Mouse (Mus musculus) lung, embryonic 16.5 days (tissue): ENCODE data around the gene Bbx. TPM values are rescaled to one million over a fixed set of nuclear protein-coding genes. Genes with fewer than 3 reads are reported as not detected.

Experiments used
- ATAC-seq: fragments of 200-750 bp; cut with Nextera tagmentation; 2 replicates; pipeline ENCODE4 v1.8.0; 2017; ENCODE audit warnings: low read depth, mild to moderate bottlenecking, moderate library complexity
- H3K27ac ChIP-seq: fragments of 300-500 bp; sonication (generic); 2 replicates; pipeline ENCODE4 v1.5.1; 2014; ENCODE audit warnings: mild to moderate bottlenecking, control low read depth, low read length
- H3K27me3 ChIP-seq: fragments of 300-500 bp; sonication (generic); 2 replicates; pipeline ENCODE4 v1.6.1; 2014; ENCODE audit warnings: low read depth, low read length, mixed read lengths; ENCODE audit not compliant: control insufficient read depth, insufficient read depth
- H3K36me3 ChIP-seq: fragments of 300-500 bp; sonication (generic); 2 replicates; pipeline ENCODE4 v1.6.1; 2014; ENCODE audit warnings: low read length; ENCODE audit not compliant: control insufficient read depth, insufficient read depth
- H3K4me1 ChIP-seq: fragments of 300-500 bp; sonication (generic); replicated peaks from 2 replicates; pipeline ENCODE4 v1.6.1; 2014; ENCODE audit warnings: low read length, mixed read lengths; ENCODE audit not compliant: control insufficient read depth, insufficient read depth
- H3K4me2 ChIP-seq: fragments of 300-500 bp; sonication (generic); 2 replicates; pipeline ENCODE4 v1.6.1; 2014; ENCODE audit warnings: low read depth, low read length, control low read depth
- H3K4me3 ChIP-seq: fragments of 300-500 bp; sonication (generic); 2 replicates; pipeline ENCODE4 v1.5.1; 2014; ENCODE audit warnings: mild to moderate bottlenecking, low read length, control low read depth
- H3K9ac ChIP-seq: fragments of 300-500 bp; sonication (generic); 2 replicates; pipeline ENCODE4 v1.6.1; 2014; ENCODE audit warnings: low read length, control low read depth
- H3K9me3 ChIP-seq: fragments of 300-500 bp; sonication (generic); 2 replicates; pipeline ENCODE4 v1.6.1; 2016; ENCODE audit warnings: low read length; ENCODE audit not compliant: control insufficient read depth
- WGBS: fragments of 180-500 bp; shearing (Covaris S2); extraction: QIAGEN DNeasy Blood & Tissue Kit; methylation state at CpG from one replicate; pipeline ENCODE4 v1.1.7; 2014; 5-methylcytosine and 5-hydroxymethylcytosine counted together
- polyA plus RNA-seq: library from polyadenylated mRNA; unstranded; fragments of >200 nt; fragmentation: Nextera tagmentation; extraction: Ambion mirVana; gene quantifications from 2 replicates; pipeline ENCODE4 v1.2.1, GENCODE M21; 2015

Bbx gene
- polyA plus RNA-seq, 1 experiment from 2014 or later = 43.1 TPM

DNA sequence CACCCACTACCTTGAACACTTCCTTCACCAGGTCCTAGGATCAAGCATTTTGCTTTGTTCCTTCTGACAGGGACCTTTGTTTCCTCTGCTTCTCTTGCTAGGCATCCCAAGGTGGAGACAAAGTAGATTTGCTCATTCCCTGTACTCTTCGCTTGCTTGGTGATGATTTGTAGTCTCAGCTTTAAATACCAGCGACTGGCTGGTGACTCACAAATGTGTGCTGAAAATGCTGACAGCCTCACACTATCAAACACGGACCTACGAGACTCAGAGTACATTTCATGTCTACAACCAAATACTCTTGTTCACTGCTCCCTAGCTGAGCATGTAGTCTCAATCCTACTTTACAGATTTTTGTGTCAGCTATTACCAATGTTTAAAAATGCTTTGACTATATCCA lies 220.5 kb downstream of the Bbx start:
- ATAC-seq = no peak
- 84% methylated on average over 4 of the region's 4 CpGs for WGBS

DNA sequence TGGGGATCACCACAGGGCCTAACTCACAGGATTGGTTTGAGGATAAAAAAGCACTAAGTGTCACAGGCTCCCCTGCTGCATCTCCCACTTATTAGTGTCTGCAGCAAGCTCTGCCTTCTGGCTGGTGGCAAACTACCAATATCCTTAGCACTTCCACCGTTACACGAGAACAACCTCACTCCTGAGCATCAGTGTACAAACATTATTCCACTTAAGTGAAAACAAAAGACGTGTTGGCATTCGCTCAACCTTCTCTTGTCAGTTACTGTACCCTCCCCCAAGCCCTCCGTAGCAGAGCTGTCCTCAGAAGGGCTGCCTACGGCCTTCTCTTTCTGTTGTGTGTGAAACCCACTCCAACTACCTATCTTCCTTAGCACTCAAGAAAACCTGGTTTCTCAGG lies 221.0 kb downstream of the Bbx start:
- H3K9ac ChIP-seq = no peak overlapping the region
- H3K4me1 ChIP-seq = no peaks in the 10 kb centered on the region
- no peak overlapping the region for H3K4me2 ChIP-seq
- H3K27me3 ChIP-seq = no peaks in the 10 kb centered on the region
- no peak overlapping the region for H3K27ac ChIP-seq
- WGBS = 57% methylated on average over 6 of the region's 6 CpGs
- no peak for ATAC-seq
- H3K9me3 ChIP-seq = no peaks in the 10 kb centered on the region
- no peak overlapping the region for H3K4me3 ChIP-seq
- peaks cover 2% of the 10 kb centered on the region for H3K36me3 ChIP-seq

More for the DNA sequence above, 220.5 kb downstream of the Bbx start:
- Histone ChIP-seq H3K4me1 (no peaks in the 10 kb centered on the region), H3K4me3 (no peak overlapping the region), H3K27ac (no peak overlapping the region), H3K9ac (no peak overlapping the region), H3K27me3 (no peaks in the 10 kb centered on the region), H3K36me3 (peaks cover 2% of the 10 kb centered on the region), H3K4me2 (no peak overlapping the region), H3K9me3 (no peaks in the 10 kb centered on the region)

DNA sequence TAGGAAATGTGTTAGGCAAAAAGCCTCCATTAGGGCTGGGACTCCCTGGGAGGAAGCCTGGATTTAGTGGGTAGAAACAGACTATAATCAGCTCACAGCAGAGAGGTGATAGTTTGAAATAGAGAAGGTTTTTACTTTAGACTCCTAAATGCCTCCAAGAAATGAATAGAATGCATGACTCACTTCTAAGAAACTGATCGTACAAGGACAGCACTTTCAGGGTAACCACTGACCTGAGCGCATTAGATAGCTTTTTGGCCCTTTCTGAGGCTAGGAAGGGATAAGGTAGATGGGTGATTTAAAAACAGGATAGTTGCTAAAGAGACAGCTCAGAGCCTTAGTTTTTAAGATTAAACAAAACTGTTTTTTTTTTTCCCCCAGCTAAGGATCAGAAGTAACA lies 221.4 kb downstream of the Bbx start:
- Histone ChIP-seq H3K36me3 (peaks cover 2% of the 10 kb centered on the region), H3K4me1 (no peaks in the 10 kb centered on the region), H3K27ac (no peak overlapping the region), H3K9ac (no peak overlapping the region), H3K4me2 (no peak overlapping the region), H3K27me3 (no peaks in the 10 kb centered on the region), H3K4me3 (no peak overlapping the region), H3K9me3 (no peaks in the 10 kb centered on the region)
- 84% methylated on average over 2 of the region's 2 CpGs for WGBS
- ATAC-seq = no peak

GRCm38 (mm10) chr16:50204944-50205343 lies 227.2 kb downstream of the Bbx start:
- no peak for ATAC-seq
- 75% methylated on average over 3 of the region's 3 CpGs for WGBS
- H3K36me3 ChIP-seq = peaks cover 10% of the 10 kb centered on the region

DNA sequence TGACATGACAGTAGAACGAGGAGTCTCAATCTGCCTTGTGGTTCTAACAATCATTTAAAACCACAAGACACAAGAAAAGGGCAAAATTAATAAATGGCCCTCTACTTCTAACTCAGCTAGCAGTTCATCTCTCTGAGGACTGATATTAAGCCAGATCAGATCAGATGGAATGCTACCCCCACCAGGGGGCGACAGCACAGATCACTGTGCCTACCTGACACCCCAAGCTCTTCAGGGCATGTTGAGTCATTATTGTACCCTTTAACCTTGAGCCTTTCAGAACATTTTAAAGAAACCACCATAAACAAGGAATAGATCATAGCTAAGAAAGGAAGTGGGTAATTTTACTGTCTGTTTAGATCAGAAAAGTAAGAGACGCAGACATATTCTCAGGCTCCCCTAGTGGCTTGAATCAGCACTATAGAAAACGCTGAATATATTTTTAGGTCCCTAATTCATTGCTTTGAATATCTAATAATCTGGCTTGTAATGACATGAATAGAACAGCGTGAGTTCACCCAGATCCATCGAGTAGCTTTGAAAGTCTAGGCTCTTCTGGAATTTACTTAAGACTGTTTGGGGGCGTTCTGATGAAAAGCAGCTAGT lies 230.5 kb downstream of the Bbx start:
- Histone ChIP-seq H3K27me3 (no peaks in the 10 kb centered on the region), H3K4me2 (no peak overlapping the region), H3K4me1 (no peaks in the 10 kb centered on the region), H3K36me3 (peaks cover 14% of the 10 kb centered on the region), H3K9me3 (no peaks in the 10 kb centered on the region), H3K27ac (no peak overlapping the region), H3K9ac (no peak overlapping the region), H3K4me3 (no peak overlapping the region)
- 84% methylated on average over 7 of the region's 7 CpGs for WGBS
- no peak for ATAC-seq

More at GRCm38 (mm10) chr16:50204944-50205343, 227.2 kb downstream of the Bbx start:
- H3K9ac ChIP-seq = no peak overlapping the region
- H3K4me1 ChIP-seq = no peaks in the 10 kb centered on the region
- H3K9me3 ChIP-seq = no peaks in the 10 kb centered on the region
- H3K4me2 ChIP-seq = no peak overlapping the region
- H3K4me3 ChIP-seq = no peak overlapping the region
- no peak overlapping the region for H3K27ac ChIP-seq
- H3K27me3 ChIP-seq = no peaks in the 10 kb centered on the region

DNA sequence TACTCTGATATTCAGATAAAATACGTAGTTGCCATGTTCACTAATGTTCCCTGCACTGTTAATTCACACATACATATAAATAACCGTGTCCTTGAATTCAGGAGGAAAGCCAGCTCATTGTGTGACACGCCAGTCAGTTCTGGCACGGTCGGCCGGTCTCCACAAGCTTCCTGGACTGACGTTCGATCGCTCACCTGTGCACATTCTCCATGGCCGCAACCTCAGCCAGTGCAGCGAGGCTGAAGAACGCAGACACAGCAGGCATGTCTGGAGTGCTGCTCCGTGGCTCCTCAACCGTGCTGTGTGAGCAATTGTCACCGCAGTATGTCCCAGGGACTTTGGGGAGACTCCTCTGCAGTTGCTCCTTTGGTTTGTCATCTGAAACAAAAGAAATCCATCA lies 232.0 kb downstream of the Bbx start:
- H3K36me3 ChIP-seq = peaks cover 17% of the 10 kb centered on the region
- 94% methylated on average over 15 of the region's 15 CpGs for WGBS
- H3K9ac ChIP-seq = no peak overlapping the region
- no peak for ATAC-seq
- H3K4me3 ChIP-seq = no peak overlapping the region
- no peak overlapping the region for H3K4me2 ChIP-seq
- no peaks in the 10 kb centered on the region for H3K9me3 ChIP-seq
- no peaks in the 10 kb centered on the region for H3K4me1 ChIP-seq
- no peak overlapping the region for H3K27ac ChIP-seq
- H3K27me3 ChIP-seq = no peaks in the 10 kb centered on the region

- Histone ChIP-seq H3K4me2 (no peak overlapping the region), H3K4me1 (no peaks in the 10 kb centered on the region), H3K9me3 (no peaks in the 10 kb centered on the region), H3K4me3 (no peak overlapping the region), H3K27me3 (no peaks in the 10 kb centered on the region), H3K9ac (no peak overlapping the region), H3K36me3 (peaks cover 15% of the 10 kb centered on the region; the same call in 1 of the 2 replicates), H3K27ac (no peak overlapping the region)
- WGBS = 56% methylated on average over 4 of the region's 4 CpGs
- ATAC-seq = no peak
Measured at GRCm38 (mm10) chr16:50196118-50196517, 236.1 kb downstream of the Bbx start.

- Histone ChIP-seq H3K9ac (no peak overlapping the region), H3K27me3 (no peaks in the 10 kb centered on the region), H3K4me2 (no peak overlapping the region), H3K4me3 (no peak overlapping the region), H3K4me1 (no peaks in the 10 kb centered on the region), H3K27ac (no peak overlapping the region), H3K36me3 (0 out of 2 replicates have a peak, but pooled peaks cover 5% of the 10 kb centered on the region), H3K9me3 (no peaks in the 10 kb centered on the region)
- WGBS = 91% methylated on average over 1 of the region's 1 CpGs
- no peak for ATAC-seq
Measured at GRCm38 (mm10) chr16:50192626-50193025, 239.6 kb downstream of the Bbx start.

- Histone ChIP-seq H3K9ac (no peak overlapping the region), H3K4me3 (no peak overlapping the region), H3K27me3 (no peaks in the 10 kb centered on the region), H3K36me3 (0 out of 2 replicates have a peak, but pooled peaks cover 2% of the 10 kb centered on the region), H3K27ac (no peak overlapping the region), H3K4me2 (no peak overlapping the region), H3K9me3 (no peaks in the 10 kb centered on the region), H3K4me1 (peaks cover 4% of the 10 kb centered on the region; the same call in 1 of the 2 replicates)
- no peak for ATAC-seq
- WGBS = 42% methylated on average over 5 of the region's 6 CpGs
Measured at GRCm38 (mm10) chr16:50189108-50189507, 243.1 kb downstream of the Bbx start.
